8 mouse cellular contexts compared by ENCODE assay signal in genomic region chr4:148681429-148681828, GRCm38 (mm10). TPM values are rescaled to one million over a fixed set of nuclear protein-coding genes. Genes with fewer than 3 reads are reported as not detected.
DNase-seq lines count a peak whose midpoint lies in the region; ATAC-seq and TF ChIP-seq lines count a peak whose summit lies in the region.

No protein-coding gene starts in this region.

- H3K4me2 ChIP-seq in hindbrain, postnatal 0 days (ENCODE audit: low read depth, low read length), result no peak overlapping the region

- peaks cover 2% of the 10 kb centered on the region for H3K4me1 ChIP-seq in hindbrain, postnatal 0 days (ENCODE audit: insufficient read depth, low read length)

- H3K27ac ChIP-seq in hindbrain, postnatal 0 days, result no peak overlapping the region

- no peak overlapping the region for H3K4me3 ChIP-seq in hindbrain, postnatal 0 days (ENCODE audit: low read length)

- peak; percentile 52; the same call in 1 of the 2 replicates for ATAC-seq in hindbrain, postnatal 0 days

- intact Hi-C loops in heart, postnatal 25 days (cut with DNase I), result no loop called here

- H3K36me3 ChIP-seq in hindbrain, postnatal 0 days (ENCODE audit: insufficient read depth, low read length), result no peaks in the 10 kb centered on the region

- peak; percentile 94 for DNase-seq in heart, adult 11 months
- DNase-seq in heart, postnatal 25 days (ENCODE audit: low spot score), result no peak
- DNase-seq in NIH3T3 (ENCODE audit: low read depth) (peak; percentile 53), liver (peak; percentile 77)
- DNase-seq in embryo, embryonic 10.5 days (ENCODE audit: low spot score), result peak; percentile 83
- DNase-seq in hindbrain, postnatal 0 days (ENCODE audit: low spot score), result peak; percentile 57
- DNase-seq in natural killer cell, adult 2 months (ENCODE audit: low spot score in 2 of 2), result peak; percentile 50 to 59
- DNase-seq in thymus, postnatal 0 days (ENCODE audit: low spot score), result peak; percentile 72

- no peak overlapping the region for H3K9ac ChIP-seq in hindbrain, postnatal 0 days (replicated peaks; ENCODE audit: low read length)

- no peaks in the 10 kb centered on the region for H3K27me3 ChIP-seq in hindbrain, postnatal 0 days (ENCODE audit: insufficient read depth, low read length)

- peak; percentile 83 for TF ChIP-seq CTCF in hindbrain, postnatal 0 days (IDR thresholded peaks at IDR 0.05; ENCODE audit: low read depth)

- no peaks in the 10 kb centered on the region for H3K9me3 ChIP-seq in hindbrain, postnatal 0 days (ENCODE audit: low read length)

- WGBS in hindbrain, postnatal 0 days, result 24% methylated on average over 8 of the region's 8 CpGs

RNA-seq across cellular contexts. Expression of gene Gm572, which starts 38.3 kb away (rescaled TPM):
- total RNA-seq in heart, postnatal 25 days (2021), result 1 to 10 TPM; 4.9 to 5.3 TPM
- not detected in 2 replicates for total RNA-seq in hindbrain, postnatal 0 days (2014; rRNA removed)
- polyA plus RNA-seq in hindbrain, postnatal 0 days (2015; fragmentation: Nextera tagmentation; extraction: Ambion mirVana), result not detected in 2 replicates
- polyA plus RNA-seq in thymus, postnatal 0 days (2015; fragmentation: Nextera tagmentation; extraction: Ambion mirVana), result 0.09 TPM in 1 of 2 replicates, not detected in the other

RNA-seq across cellular contexts. Expression of gene Tardbp, which starts 54.6 kb away (rescaled TPM):
- 100 to 1,000 TPM; 123 to 135 TPM for total RNA-seq in heart, postnatal 25 days (2021)
- total RNA-seq in hindbrain, postnatal 0 days (2014; rRNA removed), result 160 and 205 TPM in 2 replicates
- polyA plus RNA-seq in hindbrain, postnatal 0 days (2015; fragmentation: Nextera tagmentation; extraction: Ambion mirVana), result 116 and 121 TPM in 2 replicates
- polyA plus RNA-seq in thymus, postnatal 0 days (2015; fragmentation: Nextera tagmentation; extraction: Ambion mirVana), result 330 and 343 TPM in 2 replicates
